Mouse (Mus musculus): Measurements from ENCODE around the gene Nrxn1. TPM values are rescaled to one million over a fixed set of nuclear protein-coding genes. Genes with fewer than 3 reads are reported as not detected.

The Nrxn1 gene
- total RNA-seq, 4 experiments from 2014 or later: 0.46 to 0.88 (median 0.64) TPM

GRCm38 (mm10) chr17:90809197-90810163 is 283.4 kb downstream of the Nrxn1 start:
- DNase-seq (ENCODE audit: low spot score in 2 of 2): no peak

GRCm38 (mm10) chr17:90808256-90808655 is 284.6 kb downstream of the Nrxn1 start:
- DNase-seq (ENCODE audit: low spot score in 2 of 2): no peak

GRCm38 (mm10) chr17:90807199-90807598 is 285.7 kb downstream of the Nrxn1 start:
- DNase-seq (ENCODE audit: low spot score in 2 of 2): no peak

GRCm38 (mm10) chr17:90798689-90799088 is 294.2 kb downstream of the Nrxn1 start:
- no peak for DNase-seq (ENCODE audit: low spot score in 2 of 2)

GRCm38 (mm10) chr17:90797659-90798288 is 295.1 kb downstream of the Nrxn1 start:
- DNase-seq (ENCODE audit: low spot score in 2 of 2): no peak

- no peak for DNase-seq (ENCODE audit: low spot score in 2 of 2)
Observed at GRCm38 (mm10) chr17:90796974-90797373, 295.9 kb downstream of the Nrxn1 start.

GRCm38 (mm10) chr17:90788491-90789127 is 304.3 kb downstream of the Nrxn1 start:
- no peak for DNase-seq (ENCODE audit: low spot score in 2 of 2)

GRCm38 (mm10) chr17:90788040-90788439 is 304.8 kb downstream of the Nrxn1 start:
- DNase-seq (ENCODE audit: low spot score in 2 of 2): no peak

GRCm38 (mm10) chr17:90787121-90787788 is 305.6 kb downstream of the Nrxn1 start:
- DNase-seq (ENCODE audit: low spot score in 2 of 2): no peak

- no peak for DNase-seq (ENCODE audit: low spot score in 2 of 2)
Observed at GRCm38 (mm10) chr17:90780481-90780880, 312.4 kb downstream of the Nrxn1 start.

- DNase-seq (ENCODE audit: low spot score in 2 of 2): no peak
Observed at GRCm38 (mm10) chr17:90775397-90775796, 317.5 kb downstream of the Nrxn1 start.

GRCm38 (mm10) chr17:90773233-90773632 is 319.6 kb downstream of the Nrxn1 start:
- no peak for DNase-seq (ENCODE audit: low spot score in 2 of 2)

GRCm38 (mm10) chr17:90768216-90768615 is 324.7 kb downstream of the Nrxn1 start:
- no peak for DNase-seq (ENCODE audit: low spot score in 2 of 2)

- DNase-seq (ENCODE audit: low spot score in 2 of 2): no peak
Observed at GRCm38 (mm10) chr17:90727124-90727523, 365.7 kb downstream of the Nrxn1 start.

GRCm38 (mm10) chr17:90704773-90705172 is 388.1 kb downstream of the Nrxn1 start:
- no peak for DNase-seq (ENCODE audit: low spot score in 2 of 2)

- no peak for DNase-seq (ENCODE audit: low spot score in 2 of 2)
Observed at GRCm38 (mm10) chr17:90702626-90703025, 390.2 kb downstream of the Nrxn1 start.

GRCm38 (mm10) chr17:90696071-90696800 is 396.6 kb downstream of the Nrxn1 start:
- no peak for DNase-seq (ENCODE audit: low spot score in 2 of 2)

GRCm38 (mm10) chr17:90695086-90695584 is 397.7 kb downstream of the Nrxn1 start:
- no peak for DNase-seq (ENCODE audit: low spot score in 2 of 2)

- no peak for DNase-seq (ENCODE audit: low spot score in 2 of 2)
Observed at GRCm38 (mm10) chr17:90684172-90684571, 408.7 kb downstream of the Nrxn1 start.

- DNase-seq (ENCODE audit: low spot score in 2 of 2): no peak
Observed at GRCm38 (mm10) chr17:90681019-90681418, 411.9 kb downstream of the Nrxn1 start.

GRCm38 (mm10) chr17:90676676-90677075 is 416.2 kb downstream of the Nrxn1 start:
- no peak for DNase-seq (ENCODE audit: low spot score in 2 of 2)
